Mouse (Mus musculus): Measurements from ENCODE around the gene Katnbl1. TPM values are rescaled to one million over a fixed set of nuclear protein-coding genes. Genes with fewer than 3 reads are reported as not detected.
A peak's percentile ranks its signal among the peaks of the same experiment; 100 is the strongest.

The Katnbl1 gene
- polyA plus RNA-seq, 1 experiment: 1.1 TPM

DNA sequence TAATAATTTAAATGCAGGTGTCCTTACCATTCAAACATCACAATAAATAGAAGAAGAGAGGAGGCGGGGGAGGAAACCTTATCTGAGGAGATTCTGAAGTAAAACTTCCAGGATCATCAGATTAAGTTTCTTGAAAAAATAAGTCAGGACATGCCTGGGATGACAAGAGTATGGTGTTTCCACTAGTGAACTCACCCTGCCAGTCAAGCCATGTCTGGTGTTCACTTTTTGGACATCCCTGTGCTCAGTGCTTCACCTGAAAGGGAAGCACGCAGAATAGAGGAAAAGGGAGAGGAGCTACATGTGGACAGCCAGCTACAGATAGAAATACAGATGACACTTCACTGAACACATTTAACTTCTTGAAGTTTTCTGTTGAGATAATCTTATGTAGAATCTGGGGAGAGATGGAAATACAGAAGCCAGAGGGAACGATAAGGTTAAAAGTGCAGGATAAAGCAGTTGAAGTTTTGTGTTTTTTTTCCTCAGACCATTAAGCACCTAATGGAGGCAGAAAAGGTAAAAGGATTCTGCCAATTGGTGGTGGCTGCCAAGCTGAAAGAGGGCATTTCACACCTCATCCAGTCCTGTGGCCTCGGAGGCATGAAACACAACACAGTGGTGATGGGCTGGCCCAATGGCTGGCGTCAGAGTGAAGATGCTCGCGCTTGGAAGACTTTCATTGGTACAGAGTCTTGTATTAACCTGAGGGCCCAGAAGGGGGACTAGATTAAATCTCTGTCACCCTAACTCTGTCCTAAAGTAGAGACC, 25.1 kb upstream of the Katnbl1 start:
- no peaks in the 10 kb centered on the region for H3K27me3 ChIP-seq (ENCODE audit: control insufficient read depth, insufficient read depth, low read length)
- TF ChIP-seq POLR2A (IDR thresholded peaks at IDR 0.05; ENCODE audit: control insufficient read depth, low read depth, low read length) (no peak), CTCF (IDR thresholded peaks at IDR 0.05; ENCODE audit: control insufficient read depth, insufficient read depth, insufficient replicate concordance, low read depth, low read length) (no peak)
- H3K36me3 ChIP-seq (ENCODE audit: control insufficient read depth, insufficient read depth, low read length): peaks cover 3% of the 10 kb centered on the region
- H3K27ac ChIP-seq (ENCODE audit: control insufficient read depth, insufficient read depth, low read depth, low read length): no peak overlapping the region
- no peaks in the 10 kb centered on the region for H3K4me1 ChIP-seq (ENCODE audit: control insufficient read depth, insufficient read depth, low read length)
- no peak overlapping the region for H3K4me3 ChIP-seq (ENCODE audit: control insufficient read depth, low read depth, low read length)

DNA sequence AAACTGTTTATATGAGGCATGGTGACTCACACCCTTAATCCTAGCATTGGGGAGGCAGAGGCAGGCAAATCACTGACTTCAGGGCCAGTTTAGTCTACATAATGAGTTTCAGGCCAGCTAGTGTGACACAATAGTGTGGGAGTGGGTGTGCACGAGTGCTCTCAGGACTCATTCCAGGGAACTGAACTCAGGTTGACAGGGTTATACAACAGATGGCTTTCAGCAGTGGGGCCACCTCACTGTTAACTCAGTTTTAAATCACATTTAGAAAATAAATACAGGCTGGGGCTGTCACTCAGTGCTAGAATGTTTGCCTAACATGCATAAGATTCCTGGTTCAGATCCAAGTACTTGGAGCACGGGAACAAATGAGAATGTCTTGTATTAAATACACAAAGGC, 19.4 kb upstream of the Katnbl1 start:
- Histone ChIP-seq H3K27ac (ENCODE audit: control insufficient read depth, insufficient read depth, low read depth, low read length) (no peak overlapping the region), H3K4me3 (ENCODE audit: control insufficient read depth, low read depth, low read length) (no peak overlapping the region), H3K4me1 (ENCODE audit: control insufficient read depth, insufficient read depth, low read length) (no peaks in the 10 kb centered on the region), H3K27me3 (ENCODE audit: control insufficient read depth, insufficient read depth, low read length) (no peaks in the 10 kb centered on the region), H3K36me3 (ENCODE audit: control insufficient read depth, insufficient read depth, low read length) (peaks cover 2% of the 10 kb centered on the region; the same call in 1 of the 2 replicates)
- no peak for TF ChIP-seq POLR2A (IDR thresholded peaks at IDR 0.05; ENCODE audit: control insufficient read depth, low read depth, low read length)
- no peak for TF ChIP-seq CTCF (IDR thresholded peaks at IDR 0.05; ENCODE audit: control insufficient read depth, insufficient read depth, insufficient replicate concordance, low read depth, low read length)

DNA sequence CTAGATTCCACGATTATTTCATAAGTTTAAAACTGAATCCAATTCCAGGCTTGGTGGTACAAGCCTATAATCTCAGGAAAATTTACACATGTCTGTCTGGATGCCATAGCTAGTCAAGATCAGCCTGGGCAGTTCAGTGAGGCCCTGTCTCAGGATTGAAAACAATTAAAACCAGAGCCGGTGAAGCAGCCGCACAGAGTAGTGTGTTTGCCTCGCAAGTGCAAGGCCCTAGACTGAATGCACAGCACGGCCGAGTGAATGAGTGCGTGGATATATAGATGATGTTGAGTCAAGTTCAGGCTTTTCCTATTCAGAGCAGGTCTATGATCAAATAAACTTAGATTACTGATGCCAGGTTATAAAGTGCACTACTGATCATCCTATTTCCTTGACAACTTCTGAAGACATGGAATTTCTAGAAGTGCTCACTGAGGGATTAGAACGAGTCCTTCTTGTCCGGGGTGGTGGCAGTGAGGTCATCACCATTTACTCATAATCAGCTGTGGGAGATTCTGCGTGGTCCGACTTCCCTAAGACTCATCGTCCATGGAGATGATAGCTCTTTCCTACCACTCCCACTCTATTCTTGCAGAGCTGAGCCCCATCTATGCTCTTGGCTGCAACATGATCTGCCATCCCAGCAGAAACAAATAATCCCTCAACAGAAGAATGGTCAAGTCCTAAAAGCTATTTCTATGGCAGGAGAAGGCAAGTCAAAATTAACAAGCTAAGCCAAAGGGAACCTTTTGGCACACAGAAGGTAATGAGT, 18.8 kb upstream of the Katnbl1 start:
- H3K27ac ChIP-seq (ENCODE audit: control insufficient read depth, insufficient read depth, low read depth, low read length): no peak overlapping the region
- peaks cover 2% of the 10 kb centered on the region; the same call in 1 of the 2 replicates for H3K36me3 ChIP-seq (ENCODE audit: control insufficient read depth, insufficient read depth, low read length)
- no peak overlapping the region for H3K4me3 ChIP-seq (ENCODE audit: control insufficient read depth, low read depth, low read length)
- H3K27me3 ChIP-seq (ENCODE audit: control insufficient read depth, insufficient read depth, low read length): no peaks in the 10 kb centered on the region
- H3K4me1 ChIP-seq (ENCODE audit: control insufficient read depth, insufficient read depth, low read length): no peaks in the 10 kb centered on the region
- TF ChIP-seq POLR2A (IDR thresholded peaks at IDR 0.05; ENCODE audit: control insufficient read depth, low read depth, low read length): no peak
- TF ChIP-seq CTCF (IDR thresholded peaks at IDR 0.05; ENCODE audit: control insufficient read depth, insufficient read depth, insufficient replicate concordance, low read depth, low read length): no peak

DNA sequence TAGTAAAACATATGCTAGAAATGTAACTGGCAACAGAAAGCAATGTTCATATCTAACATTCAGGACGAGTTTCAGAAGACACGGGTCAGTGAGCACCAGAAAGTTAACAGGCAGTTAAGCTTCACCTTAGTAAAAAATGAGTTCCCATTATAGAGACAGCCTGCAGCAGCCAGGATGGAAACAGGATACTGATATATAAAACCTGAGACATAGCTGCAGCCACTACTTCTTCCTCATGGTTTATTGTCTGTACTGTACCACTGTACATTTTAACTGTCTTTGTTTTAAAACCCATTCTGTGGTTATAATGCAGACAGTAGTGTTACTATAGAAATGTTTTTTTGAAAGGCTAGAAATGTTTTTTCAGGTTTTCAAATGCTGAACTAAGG, 18.2 kb upstream of the Katnbl1 start:
- Histone ChIP-seq H3K4me3 (ENCODE audit: control insufficient read depth, low read depth, low read length) (no peak overlapping the region), H3K27me3 (ENCODE audit: control insufficient read depth, insufficient read depth, low read length) (no peaks in the 10 kb centered on the region), H3K36me3 (ENCODE audit: control insufficient read depth, insufficient read depth, low read length) (peaks cover 2% of the 10 kb centered on the region; the same call in 1 of the 2 replicates), H3K27ac (ENCODE audit: control insufficient read depth, insufficient read depth, low read depth, low read length) (no peak overlapping the region), H3K4me1 (ENCODE audit: control insufficient read depth, insufficient read depth, low read length) (no peaks in the 10 kb centered on the region)
- TF ChIP-seq POLR2A (IDR thresholded peaks at IDR 0.05; ENCODE audit: control insufficient read depth, low read depth, low read length) (no peak), CTCF (IDR thresholded peaks at IDR 0.05; ENCODE audit: control insufficient read depth, insufficient read depth, insufficient replicate concordance, low read depth, low read length) (no peak)

DNA sequence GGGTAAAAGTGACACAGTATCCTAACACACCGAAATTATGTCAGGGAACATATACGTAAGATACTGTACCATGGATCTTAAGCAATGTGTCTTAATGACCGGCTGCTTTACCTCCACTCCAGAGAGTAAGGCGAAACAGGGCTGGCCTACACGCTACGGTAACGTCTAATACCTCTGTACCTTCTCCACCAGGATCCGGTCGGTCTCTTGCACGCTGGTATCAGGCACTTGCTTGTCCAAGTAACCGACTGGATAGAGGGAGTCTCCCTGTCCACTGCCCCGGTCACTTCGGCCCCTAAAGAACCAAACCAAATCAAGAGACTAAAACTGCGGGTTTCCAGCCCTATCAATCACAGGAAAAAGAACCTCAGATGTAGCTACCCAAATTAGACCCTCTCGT, 11.8 kb upstream of the Katnbl1 start:
- TF ChIP-seq POLR2A (IDR thresholded peaks at IDR 0.05; ENCODE audit: control insufficient read depth, low read depth, low read length) (no peak), CTCF (IDR thresholded peaks at IDR 0.05; ENCODE audit: control insufficient read depth, insufficient read depth, insufficient replicate concordance, low read depth, low read length) (no peak)
- no peaks in the 10 kb centered on the region for H3K36me3 ChIP-seq (ENCODE audit: control insufficient read depth, insufficient read depth, low read length)
- peak overlapping the region; percentile 93 for H3K27ac ChIP-seq (ENCODE audit: control insufficient read depth, insufficient read depth, low read depth, low read length)
- peak overlapping the region; percentile 96 for H3K4me3 ChIP-seq (ENCODE audit: control insufficient read depth, low read depth, low read length)
- H3K4me1 ChIP-seq (ENCODE audit: control insufficient read depth, insufficient read depth, low read length): no peaks in the 10 kb centered on the region
- H3K27me3 ChIP-seq (ENCODE audit: control insufficient read depth, insufficient read depth, low read length): no peaks in the 10 kb centered on the region

DNA sequence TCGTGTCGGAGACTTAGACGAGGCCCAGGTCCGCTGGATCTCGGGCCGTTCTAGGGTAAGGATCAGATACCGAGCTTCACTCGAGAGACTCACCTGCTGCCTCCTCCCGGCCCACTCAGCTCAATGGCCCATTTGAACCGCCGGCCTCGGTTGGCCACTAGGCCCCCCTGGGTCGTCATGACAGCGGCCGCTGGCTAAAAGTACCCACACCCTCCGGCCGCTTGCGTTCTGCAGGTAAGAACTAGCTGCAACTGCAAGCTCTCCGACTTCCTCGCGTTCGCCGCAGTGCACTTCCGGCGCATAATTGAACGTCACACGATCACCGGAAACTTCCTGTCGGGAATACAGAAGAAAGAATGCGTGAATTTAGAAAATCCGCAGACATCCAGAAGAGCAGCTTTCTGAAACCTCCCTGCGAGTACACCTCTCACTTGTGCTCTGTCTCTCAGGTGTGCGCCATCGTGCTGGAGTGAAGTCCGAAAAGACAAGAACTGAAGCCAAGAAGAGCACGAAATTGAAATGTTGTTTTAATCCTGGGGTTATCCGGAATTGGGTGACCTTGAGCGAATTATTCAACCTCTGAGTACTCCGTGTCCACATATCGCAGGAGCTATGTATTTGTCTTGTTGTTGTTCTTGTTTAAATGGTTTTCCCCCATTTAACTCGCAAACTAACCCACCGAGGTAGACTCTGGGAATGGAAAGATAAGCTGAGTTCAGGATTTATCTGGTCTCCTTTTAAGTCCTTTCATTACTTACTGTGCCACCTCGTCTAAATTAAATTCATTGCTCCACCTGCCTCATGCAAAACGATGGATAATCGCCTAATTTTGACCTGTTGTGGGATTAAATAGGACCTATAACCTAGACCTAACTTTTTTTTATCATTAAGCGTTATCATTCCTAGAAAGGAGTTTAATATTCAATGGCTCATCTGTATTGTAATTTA, 11.0 kb upstream of the Katnbl1 start, which contains the start of gene Emc4:
Gene Emc4 (minus strand): TSS at position 302 of the 948 bp plus-strand sequence.
- Histone ChIP-seq H3K27me3 (ENCODE audit: control insufficient read depth, insufficient read depth, low read length) (no peaks in the 10 kb centered on the region), H3K4me3 (ENCODE audit: control insufficient read depth, low read depth, low read length) (peak within 1 kb of the TSS; percentile 96), H3K27ac (ENCODE audit: control insufficient read depth, insufficient read depth, low read depth, low read length) (peak within 1 kb of the TSS; percentile 93), H3K4me1 (ENCODE audit: control insufficient read depth, insufficient read depth, low read length) (no peaks in the 10 kb centered on the region), H3K36me3 (ENCODE audit: control insufficient read depth, insufficient read depth, low read length) (no peaks in the 10 kb centered on the region)
- no peak for TF ChIP-seq CTCF (IDR thresholded peaks at IDR 0.05; ENCODE audit: control insufficient read depth, insufficient read depth, insufficient replicate concordance, low read depth, low read length)
- TF ChIP-seq POLR2A (IDR thresholded peaks at IDR 0.05; ENCODE audit: control insufficient read depth, low read depth, low read length): peak; percentile 95
